Mouse (Mus musculus) spleen, postnatal 14 days (tissue): ENCODE data around the gene Cd248.
A peak's percentile ranks its signal among the peaks of the same experiment; 100 is the strongest.
"Not testable (repeated sequence)": the region's sequence is repeated elsewhere in the genome, so short reads cannot be mapped to it uniquely, and the experiment has no call there.

Experiments used
- DNase-seq, 2 experiments: peaks; one replicate each; pipeline ENCODE4 v3.0.0; 2021 to 2022; ENCODE audit warnings: low spot score in 2 of 2

Gene Cd248

DNA sequence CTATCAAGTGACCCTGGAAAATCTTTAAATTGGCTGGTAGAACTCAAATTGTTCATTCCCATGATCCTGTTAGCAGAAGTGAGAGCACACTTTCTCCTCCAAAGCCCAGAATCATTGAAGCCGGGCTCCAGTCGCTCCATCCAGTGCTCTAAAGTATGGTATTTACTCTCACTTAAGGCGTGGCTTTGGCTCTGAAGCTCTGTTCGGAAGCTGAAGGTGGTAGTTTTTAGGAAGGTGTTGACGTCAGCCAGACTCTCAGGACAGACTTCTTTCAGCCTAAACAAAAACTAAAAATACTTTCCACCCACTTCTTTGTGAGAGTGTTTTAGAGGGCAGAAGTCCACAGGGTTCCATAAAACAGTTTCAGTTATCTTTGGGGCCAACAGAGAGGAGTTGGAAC lies 5.6 kb downstream of the Cd248 start:
- no peak for DNase-seq

DNA sequence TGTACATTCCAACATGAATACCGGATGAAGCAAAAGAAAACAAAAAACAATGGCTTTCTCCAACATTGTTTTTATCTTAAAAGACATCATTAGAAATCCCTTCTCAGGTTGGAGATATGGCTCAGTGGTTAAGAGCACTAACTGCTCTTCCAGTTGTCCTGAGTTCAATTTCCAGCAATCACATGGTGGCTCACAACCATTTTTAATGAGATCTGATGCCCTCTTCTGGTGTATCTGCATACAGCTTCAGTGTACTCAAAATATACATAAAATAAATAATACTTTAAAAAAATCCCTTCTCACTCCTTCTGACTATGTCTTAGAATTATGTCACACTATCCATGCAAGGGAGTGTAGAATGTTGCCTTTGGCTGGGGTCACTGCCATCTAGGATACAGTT lies 11.4 kb downstream of the Cd248 start:
- no peak for DNase-seq

DNA sequence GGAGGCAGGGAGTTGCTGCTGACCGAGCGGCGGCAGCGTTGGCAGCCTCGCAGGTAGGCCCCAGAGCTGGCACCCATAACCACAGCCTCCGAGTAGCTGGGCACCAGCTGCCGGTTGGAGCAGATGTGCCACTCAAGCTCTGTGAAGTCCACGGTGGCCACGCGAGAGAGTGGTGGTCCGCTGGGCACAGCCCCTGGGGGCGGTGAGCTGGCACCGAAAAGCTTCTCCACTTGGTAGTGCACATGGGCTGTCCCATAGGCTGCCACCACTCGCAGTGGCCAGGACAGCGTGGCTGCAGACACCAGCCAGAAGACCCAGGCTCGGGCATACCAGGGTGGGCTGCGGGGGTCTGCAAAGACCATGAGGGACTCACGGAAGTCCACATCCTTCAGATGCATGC lies 14.1 kb downstream of the Cd248 start:
- DNase-seq = no peak

GRCm38 (mm10) chr19:5082596-5082995 lies 14.7 kb downstream of the Cd248 start:
- no peak for DNase-seq

GRCm38 (mm10) chr19:5083961-5084833 lies 16.3 kb downstream of the Cd248 start:
- DNase-seq = no peak

DNA sequence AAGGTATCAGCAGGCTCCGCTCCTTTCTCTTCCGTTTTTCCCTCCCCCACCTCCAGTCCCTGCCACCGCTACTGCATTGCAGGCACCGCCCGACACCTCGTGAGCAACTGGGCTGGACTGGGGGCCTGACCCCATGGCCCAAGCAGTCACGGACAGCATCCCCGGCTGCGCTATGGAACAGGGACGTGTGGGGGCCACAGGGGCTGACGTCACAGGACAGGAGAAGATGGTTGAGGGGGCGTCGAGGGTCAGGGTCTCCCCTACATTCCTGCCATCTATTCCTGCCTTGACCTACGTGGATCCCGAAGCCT lies 16.9 kb downstream of the Cd248 start:
- DNase-seq = no peak

DNA sequence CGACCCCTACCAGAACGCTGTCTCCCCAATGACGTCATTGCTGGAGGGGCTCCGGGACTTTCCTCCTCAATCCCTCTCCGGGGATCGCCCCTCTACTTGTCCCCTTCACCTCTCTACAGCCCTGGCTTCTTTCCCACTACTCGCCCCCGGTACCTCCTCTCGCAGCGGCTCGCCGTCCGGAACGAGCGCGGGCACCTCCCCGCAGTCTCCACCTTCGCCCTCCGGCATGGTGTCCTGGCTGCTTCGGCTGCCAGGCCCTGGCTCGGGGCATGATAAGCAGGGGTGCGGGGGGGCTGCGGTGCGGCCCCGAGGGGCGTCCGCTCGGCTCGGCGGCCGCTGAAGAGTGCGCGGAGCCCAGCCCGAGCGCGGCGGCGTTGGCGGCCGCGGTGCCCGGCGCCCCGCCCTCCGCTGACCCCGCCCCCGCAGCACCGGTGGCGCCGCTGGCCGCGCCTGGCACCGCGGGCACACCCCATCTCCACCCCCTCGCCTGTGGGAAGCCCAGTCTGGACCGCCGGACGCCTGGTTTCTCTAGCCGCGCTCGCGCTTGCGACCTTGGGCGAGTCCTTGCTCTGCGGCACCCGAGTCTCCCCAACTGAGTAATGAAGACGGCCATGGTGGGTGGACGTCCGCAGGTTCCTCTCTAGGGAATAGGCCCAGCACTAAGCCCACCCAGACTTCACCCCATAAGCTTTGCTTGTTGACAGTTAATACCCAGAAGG lies 17.4 kb downstream of the Cd248 start, which contains the start of gene Tmem151a:
Gene Tmem151a (minus strand): TSS at position 387 of the 719 bp plus-strand sequence.
- DNase-seq = no peak

GRCm38 (mm10) chr19:5086533-5086932 lies 18.7 kb downstream of the Cd248 start:
- DNase-seq = not testable (repeated sequence)

- DNase-seq = peak; percentile 72 to 85
These were observed 20.2 kb downstream of the Cd248 start, which contains the start of gene Yif1a for GRCm38 (mm10) chr19:5087884-5088728. TSS of gene Yif1a (plus strand) at chr19:5088538.

DNA sequence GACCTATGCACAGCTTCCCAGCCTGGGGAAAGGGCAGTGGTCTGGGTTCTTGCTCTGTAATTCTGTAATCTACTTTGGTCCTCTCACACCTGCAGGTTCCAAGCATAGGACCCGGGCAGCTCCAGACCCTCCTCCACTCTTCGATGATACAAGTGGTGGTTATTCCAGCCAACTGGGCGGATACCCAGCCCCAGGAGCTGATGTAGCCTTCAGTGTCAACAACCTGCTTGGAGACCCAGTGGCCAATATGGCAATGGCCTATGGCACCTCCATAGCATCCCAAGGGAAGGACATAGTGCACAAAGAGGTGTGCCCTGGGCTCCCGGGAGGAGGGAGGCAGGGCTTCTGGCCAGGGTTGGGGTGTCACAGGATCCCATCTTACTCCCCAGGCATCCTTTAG lies 21.4 kb downstream of the Cd248 start:
- DNase-seq = no peak

GRCm38 (mm10) chr19:5092083-5092482 lies 24.2 kb downstream of the Cd248 start:
- DNase-seq = no peak

- no peak for DNase-seq
These were observed 25.8 kb downstream of the Cd248 start for GRCm38 (mm10) chr19:5093481-5094242.

GRCm38 (mm10) chr19:5094243-5094632 lies 26.4 kb downstream of the Cd248 start:
- peak; percentile 76 to 85 for DNase-seq

- DNase-seq = no peak
These were observed 27.0 kb downstream of the Cd248 start for GRCm38 (mm10) chr19:5094746-5095417.

DNA sequence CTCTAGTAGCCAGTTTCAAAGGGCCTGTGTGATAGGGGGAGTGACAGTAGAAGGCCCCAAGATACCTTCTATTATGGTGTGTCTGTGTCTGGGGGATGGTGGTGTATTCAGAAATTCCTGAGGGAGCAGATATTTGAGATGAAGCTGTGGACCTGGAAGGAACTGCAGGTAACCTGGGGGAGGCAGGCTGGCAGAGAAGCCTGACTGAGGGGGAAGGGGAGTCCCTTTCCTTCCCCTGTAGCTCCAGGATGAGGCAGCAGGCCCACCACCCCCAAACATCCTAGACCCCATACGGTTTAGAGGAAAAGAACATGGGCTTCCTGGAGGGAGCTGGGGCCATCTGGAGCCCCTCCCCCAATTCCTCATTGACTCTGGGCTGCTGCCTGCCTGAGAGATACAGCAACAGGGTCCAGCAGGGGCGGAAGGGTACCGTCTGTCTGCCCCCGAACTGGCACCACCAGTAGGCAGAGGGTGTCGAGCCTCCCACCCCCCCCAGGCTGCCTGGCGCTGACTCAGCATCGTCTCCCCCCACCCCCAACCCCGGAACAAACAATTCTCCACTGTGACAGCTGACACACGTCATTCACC lies 28.1 kb downstream of the Cd248 start:
- DNase-seq = no peak

DNA sequence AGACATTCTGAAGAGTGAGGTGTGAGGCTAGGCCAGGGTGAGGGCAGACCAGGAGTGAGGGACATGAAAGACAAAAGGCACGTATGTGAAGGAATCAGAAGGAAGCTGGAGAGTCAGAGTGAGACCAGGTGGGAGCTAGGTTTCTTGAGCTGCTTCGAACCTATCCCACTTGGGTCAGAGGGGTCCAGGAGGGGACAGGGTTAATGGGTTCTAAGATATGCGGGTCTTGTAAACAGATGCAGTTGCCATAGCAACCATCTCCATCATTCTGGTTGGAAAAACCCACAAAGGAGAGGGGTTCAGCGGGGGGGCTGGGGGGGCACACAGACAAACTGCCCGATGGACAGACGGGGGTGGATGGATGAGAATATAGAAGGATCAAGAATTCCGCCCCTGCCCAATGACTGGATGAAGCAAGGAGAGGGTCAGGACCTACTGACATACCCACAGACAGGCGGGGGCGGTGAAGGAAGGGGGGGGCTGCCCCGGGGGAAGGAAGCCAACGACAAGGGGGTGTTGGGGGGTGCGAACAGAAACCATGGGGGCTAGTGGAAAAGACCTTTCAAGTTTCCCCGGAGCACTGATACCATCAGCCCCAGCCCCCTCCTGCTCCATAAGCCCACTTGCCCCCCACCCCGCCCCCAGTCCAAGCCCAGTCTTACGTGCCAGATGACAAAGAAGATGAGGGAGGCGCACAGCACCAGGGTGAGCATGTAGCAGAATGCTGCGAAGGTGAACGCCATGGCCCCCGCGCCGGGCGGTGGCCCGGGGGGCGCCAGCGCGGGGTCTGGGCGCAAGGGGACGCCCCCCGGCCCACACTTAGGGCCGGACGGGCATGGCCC lies 29.9 kb downstream of the Cd248 start:
- DNase-seq = no peak

GRCm38 (mm10) chr19:5098363-5099143 lies 30.7 kb downstream of the Cd248 start, which contains the start of gene Cnih2:
TSS of gene Cnih2 (minus strand) at chr19:5098521.
- DNase-seq = no peak

DNA sequence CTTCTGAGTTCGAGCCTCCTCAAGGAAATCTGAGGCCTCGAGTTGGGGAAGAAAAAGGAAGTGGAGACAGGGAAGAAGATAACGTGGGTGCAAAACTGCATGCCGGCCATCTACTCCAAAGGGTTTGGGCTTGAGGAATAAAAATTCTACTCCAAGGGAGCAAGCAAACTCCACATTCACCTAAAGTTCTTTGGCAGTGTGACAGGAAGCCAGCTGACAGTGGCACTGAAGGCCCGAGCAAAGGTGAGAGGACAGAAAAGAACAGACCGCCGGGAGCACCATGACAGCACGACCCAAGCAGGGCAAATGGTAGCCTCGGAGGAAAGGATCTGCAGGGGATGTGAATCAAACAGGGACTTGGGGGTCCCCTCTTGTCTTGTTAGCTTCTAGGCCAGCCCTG lies 38.2 kb downstream of the Cd248 start:
- DNase-seq = no peak
